In genomic region chr15:102026430-102026829, GRCm38 (mm10) we compare ENCODE assay signal across 10 mouse cellular contexts. TPM values are rescaled to one million over a fixed set of nuclear protein-coding genes. Genes with fewer than 3 reads are reported as not detected.
DNase-seq lines count a peak whose midpoint lies in the region; ATAC-seq and TF ChIP-seq lines count a peak whose summit lies in the region.
"Had no signal": no experiment of that assay in that cellular context is flagged by ENCODE, and none has a peak within 500 bp of the region (broad histone marks: within the 10 kb centered on the region; RNA-seq: fewer than 3 reads in every experiment).

No protein-coding gene starts in this region.

- H3K27ac ChIP-seq in heart, embryonic 13.5 days (replicated peaks) = no peak overlapping the region
- H3K27ac ChIP-seq in lung, embryonic 14.5 days (ENCODE audit: low read depth) = peak overlapping the region; percentile 95
- no peak overlapping the region for H3K27ac ChIP-seq in embryonic facial prominence, embryonic 11.5 days (replicated peaks; ENCODE audit: low read depth, low read length)
- peak overlapping the region; percentile 79 for H3K27ac ChIP-seq in liver, embryonic 15.5 days (replicated peaks)

- peak overlapping the region; percentile 71 for H3K4me2 ChIP-seq in heart, embryonic 13.5 days
- H3K4me2 ChIP-seq in lung, embryonic 14.5 days = peak overlapping the region; percentile 54
- H3K4me2 ChIP-seq in embryonic facial prominence, embryonic 11.5 days (ENCODE audit: low read depth, low read length) = no peak overlapping the region
- H3K4me2 ChIP-seq in liver, embryonic 15.5 days = peak overlapping the region; percentile 55

- H3K9me3 ChIP-seq in heart, embryonic 13.5 days = no peaks in the 10 kb centered on the region
- H3K9me3 ChIP-seq in lung, embryonic 14.5 days (ENCODE audit: low read depth, low read length) = no peaks in the 10 kb centered on the region
- no peaks in the 10 kb centered on the region for H3K9me3 ChIP-seq in embryonic facial prominence, embryonic 11.5 days (replicated peaks; ENCODE audit: control insufficient read depth, low read length)
- no peaks in the 10 kb centered on the region for H3K9me3 ChIP-seq in liver, embryonic 15.5 days (replicated peaks)

- H3K36me3 ChIP-seq in heart, embryonic 13.5 days = peaks cover 12% of the 10 kb centered on the region
- peaks cover 13% of the 10 kb centered on the region for H3K36me3 ChIP-seq in lung, embryonic 14.5 days (ENCODE audit: insufficient read depth)
- no peaks in the 10 kb centered on the region for H3K36me3 ChIP-seq in embryonic facial prominence, embryonic 11.5 days (replicated peaks; ENCODE audit: control insufficient read depth, insufficient read depth, low read depth, low read length)
- no peaks in the 10 kb centered on the region; the same call in 1 of the 2 replicates for H3K36me3 ChIP-seq in liver, embryonic 15.5 days (replicated peaks)

- no peak for TF ChIP-seq CTCF in lung, embryonic 14.5 days (IDR thresholded peaks at IDR 0.05; ENCODE audit: low read depth)

- H3K9ac ChIP-seq in heart, embryonic 13.5 days = 0 out of 2 replicates have a peak overlapping the region, but pooled peaks have one; percentile 11
- 0 out of 2 replicates have a peak overlapping the region, but pooled peaks have one; percentile 15 for H3K9ac ChIP-seq in lung, embryonic 14.5 days
- peak overlapping the region; percentile 22; the same call in 1 of the 2 replicates for H3K9ac ChIP-seq in embryonic facial prominence, embryonic 11.5 days (replicated peaks; ENCODE audit: low read length)
- no peak overlapping the region for H3K9ac ChIP-seq in liver, embryonic 15.5 days

- DNase-seq in heart, postnatal 36 days = no peak
- DNase-seq in lung, embryonic 14.5 days = peak; percentile 48
- no peak for DNase-seq in lung, adult 18-20 months
- peak; percentile 33 for DNase-seq in embryonic facial prominence, embryonic 11.5 days (ENCODE audit: low spot score)
- DNase-seq in cerebellum, postnatal 36 days = no peak
- DNase-seq in left cerebral cortex, adult 11 months (ENCODE audit: low spot score) = no peak
- DNase-seq: cerebellum, adult 9-10 months had no signal

- H3K4me1 ChIP-seq in heart, embryonic 13.5 days = peaks cover 45% of the 10 kb centered on the region
- H3K4me1 ChIP-seq in lung, embryonic 14.5 days (ENCODE audit: insufficient read depth) = peaks cover 14% of the 10 kb centered on the region
- H3K4me1 ChIP-seq in embryonic facial prominence, embryonic 11.5 days (ENCODE audit: control insufficient read depth, insufficient read depth, low read length) = peaks cover 10% of the 10 kb centered on the region
- peaks cover 19% of the 10 kb centered on the region for H3K4me1 ChIP-seq in liver, embryonic 15.5 days (replicated peaks)

- H3K4me3 ChIP-seq in heart, embryonic 13.5 days = no peak overlapping the region
- H3K4me3 ChIP-seq in lung, embryonic 14.5 days (ENCODE audit: low read depth, low read length) = no peak overlapping the region
- no peak overlapping the region for H3K4me3 ChIP-seq in embryonic facial prominence, embryonic 11.5 days (ENCODE audit: low read depth, low read length)
- H3K4me3 ChIP-seq in liver, embryonic 15.5 days (replicated peaks) = no peak overlapping the region

- 15% methylated on average over 12 of the region's 12 CpGs for WGBS in heart, embryonic 13.5 days
- 10% methylated on average over 12 of the region's 12 CpGs for WGBS in lung, embryonic 14.5 days
- 8% methylated on average over 12 of the region's 12 CpGs for WGBS in embryonic facial prominence, embryonic 11.5 days
- WGBS in liver, embryonic 15.5 days (ENCODE audit: insufficient replicate concordance) = 9% methylated on average over 12 of the region's 12 CpGs

- intact Hi-C loops in heart, postnatal 36 days (cut with DNase I) = no loop called here

- H3K27me3 ChIP-seq in heart, embryonic 13.5 days (replicated peaks) = peaks cover 19% of the 10 kb centered on the region
- peaks cover 19% of the 10 kb centered on the region for H3K27me3 ChIP-seq in lung, embryonic 14.5 days (ENCODE audit: insufficient read depth, low read length)
- peaks cover 14% of the 10 kb centered on the region; the same call in 1 of the 2 replicates for H3K27me3 ChIP-seq in embryonic facial prominence, embryonic 11.5 days (ENCODE audit: control insufficient read depth, insufficient read depth, low read length)
- H3K27me3 ChIP-seq in liver, embryonic 15.5 days = peaks cover 46% of the 10 kb centered on the region
- H3K27me3 ChIP-seq: Patski had no signal

- no peak for ATAC-seq in heart, embryonic 13.5 days (ENCODE audit: extremely low read depth, insufficient number of reproducible peaks, low FRiP score, low TSS enrichment)
- no peak for ATAC-seq in lung, embryonic 14.5 days (ENCODE audit: insufficient read depth)
- no peak for ATAC-seq in embryonic facial prominence, embryonic 11.5 days (replicated peaks; ENCODE audit: insufficient number of reproducible peaks, low FRiP score, low TSS enrichment, low read depth)
- ATAC-seq in liver, embryonic 15.5 days (ENCODE audit: insufficient read depth) = peak; percentile 63
- ATAC-seq: Patski had no signal

RNA-seq across cellular contexts. Expression of gene Krt18, which starts 1.6 kb away (rescaled TPM):
- polyA plus RNA-seq in heart, embryonic 13.5 days (2015; fragmentation: Nextera tagmentation; extraction: Ambion mirVana) = 34.6 and 36.0 TPM in 2 replicates
- 1 to 10 TPM; 2.5 to 5.1 TPM for total RNA-seq in heart, postnatal 36 days (2021)
- polyA plus RNA-seq in lung, embryonic 14.5 days (2014; fragmentation: Nextera tagmentation; extraction: Ambion mirVana) = 148 TPM in 2 replicates
- 57.9 and 75.1 TPM in 2 replicates for polyA plus RNA-seq in embryonic facial prominence, embryonic 11.5 days (2014; fragmentation: Nextera tagmentation; extraction: Ambion mirVana)
- 107 and 121 TPM in 2 replicates for polyA plus RNA-seq in liver, embryonic 15.5 days (2015; fragmentation: Nextera tagmentation; extraction: Ambion mirVana)

RNA-seq across cellular contexts. Expression of gene Krt8, which starts 22.1 kb away (rescaled TPM):
- polyA plus RNA-seq in heart, embryonic 13.5 days (2015; fragmentation: Nextera tagmentation; extraction: Ambion mirVana) = 21.7 and 24.9 TPM in 2 replicates
- 1 to 10 TPM; 1.4 to 2.5 TPM for total RNA-seq in heart, postnatal 36 days (2021)
- polyA plus RNA-seq in lung, embryonic 14.5 days (2014; fragmentation: Nextera tagmentation; extraction: Ambion mirVana) = 183 and 192 TPM in 2 replicates
- 47.9 and 53.4 TPM in 2 replicates for polyA plus RNA-seq in embryonic facial prominence, embryonic 11.5 days (2014; fragmentation: Nextera tagmentation; extraction: Ambion mirVana)
- polyA plus RNA-seq in liver, embryonic 15.5 days (2015; fragmentation: Nextera tagmentation; extraction: Ambion mirVana) = 114 and 118 TPM in 2 replicates

RNA-seq across cellular contexts. Expression of gene Eif4b, which starts 47.1 kb away (rescaled TPM):
- polyA plus RNA-seq in heart, embryonic 13.5 days (2015; fragmentation: Nextera tagmentation; extraction: Ambion mirVana) = 65.7 and 72.3 TPM in 2 replicates
- 100 to 1,000 TPM; 149 to 165 TPM for total RNA-seq in heart, postnatal 36 days (2021)
- 134 and 137 TPM in 2 replicates for polyA plus RNA-seq in lung, embryonic 14.5 days (2014; fragmentation: Nextera tagmentation; extraction: Ambion mirVana)
- polyA plus RNA-seq in embryonic facial prominence, embryonic 11.5 days (2014; fragmentation: Nextera tagmentation; extraction: Ambion mirVana) = 121 and 130 TPM in 2 replicates
- 43.5 and 48.3 TPM in 2 replicates for polyA plus RNA-seq in liver, embryonic 15.5 days (2015; fragmentation: Nextera tagmentation; extraction: Ambion mirVana)

Comparison
In these comparisons a context has a peak if more than half of its experiments do, and no peak if none do; other contexts are left out.
1. DNase-seq: peak in lung, embryonic 14.5 days (single experiment) and embryonic facial prominence, embryonic 11.5 days (single experiment); none in heart, postnatal 36 days (0 of 2), lung, adult 18-20 months (0 of 2), cerebellum, postnatal 36 days (0 of 2) and left cerebral cortex, adult 11 months (single experiment).
2. H3K27ac ChIP-seq: peak in lung, embryonic 14.5 days (single experiment) and liver, embryonic 15.5 days (single experiment); none in heart, embryonic 13.5 days (single experiment) and embryonic facial prominence, embryonic 11.5 days (single experiment).